In genomic region chr1:81300735-81301134, GRCm38 (mm10) we compare ENCODE assay signal across 8 mouse cellular contexts.
DNase-seq lines count a peak whose midpoint lies in the region; ATAC-seq lines count a peak whose summit lies in the region.

No protein-coding gene starts in this region.

- H3K27ac ChIP-seq in hindbrain, embryonic 13.5 days, result no peak overlapping the region; the same call in 1 of the 2 replicates
- H3K27ac ChIP-seq in liver, embryonic 12.5 days, result no peak overlapping the region

- peak; percentile 49; the same call in 1 of the 2 replicates for ATAC-seq in hindbrain, embryonic 13.5 days (ENCODE audit: low FRiP score)
- ATAC-seq in erythroid progenitor cell, adult 5-6 weeks (replicated peaks; ENCODE audit: low FRiP score, poor library complexity, severe bottlenecking), result no peak
- no peak for ATAC-seq in liver, embryonic 12.5 days

- no peaks in the 10 kb centered on the region for H3K36me3 ChIP-seq in hindbrain, embryonic 13.5 days
- H3K36me3 ChIP-seq in liver, embryonic 12.5 days, result no peaks in the 10 kb centered on the region

- no peaks in the 10 kb centered on the region for H3K4me1 ChIP-seq in hindbrain, embryonic 13.5 days (replicated peaks)
- no peaks in the 10 kb centered on the region for H3K4me1 ChIP-seq in liver, embryonic 12.5 days

- no peak overlapping the region for H3K9ac ChIP-seq in hindbrain, embryonic 13.5 days
- no peak overlapping the region for H3K9ac ChIP-seq in liver, embryonic 12.5 days

- H3K27me3 ChIP-seq in hindbrain, embryonic 13.5 days, result no peaks in the 10 kb centered on the region
- no peaks in the 10 kb centered on the region for H3K27me3 ChIP-seq in liver, embryonic 12.5 days (replicated peaks)

- peak; percentile 34 for DNase-seq in heart, adult 11 months
- no peak for DNase-seq in heart, adult 8-10 months (ENCODE audit: low spot score)
- peak; percentile 55 for DNase-seq in 3T3-L1 (ENCODE audit: low read depth, low spot score)
- DNase-seq in cerebellum, adult 9-10 months, result peak; percentile 51
- peak; percentile 38 for DNase-seq in telencephalon, adult 2 months (ENCODE audit: low read depth, low spot score)

- no peak overlapping the region for H3K4me3 ChIP-seq in hindbrain, embryonic 13.5 days
- no peak overlapping the region for H3K4me3 ChIP-seq in liver, embryonic 12.5 days

- WGBS in hindbrain, embryonic 13.5 days, result 55% methylated on average over 4 of the region's 4 CpGs
- WGBS in liver, embryonic 12.5 days (ENCODE audit: insufficient replicate concordance), result 48% methylated on average over 4 of the region's 4 CpGs

- H3K9me3 ChIP-seq in hindbrain, embryonic 13.5 days, result no peaks in the 10 kb centered on the region
- no peaks in the 10 kb centered on the region for H3K9me3 ChIP-seq in liver, embryonic 12.5 days (replicated peaks)

- H3K4me2 ChIP-seq in hindbrain, embryonic 13.5 days, result no peak overlapping the region
- H3K4me2 ChIP-seq in liver, embryonic 12.5 days, result no peak overlapping the region
